Mouse (Mus musculus) embryonic facial prominence, embryonic 12.5 days (tissue): ENCODE results near the gene Zfp280d. TPM values are rescaled to one million over a fixed set of nuclear protein-coding genes. Genes with fewer than 3 reads are reported as not detected.

ENCODE experiments used
- ATAC-seq: fragments of 200-750 bp; cut with Nextera tagmentation; 2 replicates; pipeline ENCODE4 v1.8.0; 2017; ENCODE audit not compliant: insufficient number of reproducible peaks, insufficient read depth, low FRiP score, low TSS enrichment
- H3K27ac ChIP-seq: fragments of 300-500 bp; sonication (generic); 2 replicates; pipeline ENCODE4 v1.5.1; 2016; ENCODE audit warnings: mild to moderate bottlenecking
- H3K27me3 ChIP-seq: fragments of 300-500 bp; sonication (generic); 2 replicates; pipeline ENCODE4 v1.6.1; 2016; ENCODE audit warnings: mild to moderate bottlenecking, moderate library complexity
- H3K36me3 ChIP-seq: fragments of 300-500 bp; sonication (generic); 2 replicates; pipeline ENCODE4 v1.6.1; 2016; ENCODE audit warnings: mild to moderate bottlenecking
- H3K4me1 ChIP-seq: fragments of 300-500 bp; sonication (generic); 2 replicates; pipeline ENCODE4 v1.6.1; 2016
- H3K4me2 ChIP-seq: fragments of 300-500 bp; sonication (generic); replicated peaks from 2 replicates; pipeline ENCODE4 v1.6.1; 2016; ENCODE audit warnings: mild to moderate bottlenecking, moderate library complexity
- H3K4me3 ChIP-seq: fragments of 300-500 bp; sonication (generic); 2 replicates; pipeline ENCODE4 v1.5.1; 2016; ENCODE audit warnings: mild to moderate bottlenecking
- H3K9ac ChIP-seq: fragments of 300-500 bp; sonication (generic); 2 replicates; pipeline ENCODE4 v1.6.1; 2016; ENCODE audit warnings: mild to moderate bottlenecking, moderate library complexity
- H3K9me3 ChIP-seq: fragments of 300-500 bp; sonication (generic); 2 replicates; pipeline ENCODE4 v1.6.1; 2016; ENCODE audit warnings: mild to moderate bottlenecking, moderate library complexity
- WGBS: fragments of 180-500 bp; shearing (Covaris S2); methylation state at CpG from one replicate; pipeline ENCODE4 v1.1.7; 2016; 5-methylcytosine and 5-hydroxymethylcytosine counted together
- polyA plus RNA-seq: library from polyadenylated mRNA; unstranded; fragments of >200 nt; fragmentation: Nextera tagmentation; extraction: Ambion mirVana; gene quantifications from 2 replicates; pipeline ENCODE4 v1.2.1, GENCODE M21; 2016

Gene Zfp280d
- polyA plus RNA-seq, 1 experiment from 2014 or later: 56.4 TPM

DNA sequence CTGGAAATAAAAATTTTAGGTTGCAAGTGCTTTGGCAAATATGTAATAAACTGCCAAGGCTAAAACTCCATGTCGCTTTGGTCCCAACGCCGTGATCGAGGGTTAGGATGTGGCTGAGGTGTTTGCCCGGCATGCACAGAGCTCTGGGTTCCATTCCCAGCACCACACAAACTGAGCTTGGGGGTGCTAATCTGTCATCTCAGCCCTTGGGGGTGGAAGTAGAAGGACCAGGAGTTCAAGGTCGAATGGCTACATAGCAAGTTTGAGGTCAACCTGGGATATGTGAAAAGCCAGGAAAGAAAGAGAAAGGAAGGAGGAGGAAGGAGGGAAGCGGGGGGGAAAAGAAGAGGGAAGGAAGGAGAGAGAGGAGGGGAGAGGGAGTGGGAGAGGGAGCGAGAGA lies 129.8 kb downstream of the Zfp280d start:
- Histone ChIP-seq H3K9ac (no peak overlapping the region), H3K4me2 (no peak overlapping the region), H3K27me3 (no peaks in the 10 kb centered on the region), H3K36me3 (no peaks in the 10 kb centered on the region), H3K9me3 (no peaks in the 10 kb centered on the region), H3K4me1 (no peaks in the 10 kb centered on the region), H3K4me3 (no peak overlapping the region), H3K27ac (0 out of 2 replicates have a peak overlapping the region, but pooled peaks have one; percentile 6)
- no peak for ATAC-seq
- 90% methylated on average over 8 of the region's 8 CpGs for WGBS

DNA sequence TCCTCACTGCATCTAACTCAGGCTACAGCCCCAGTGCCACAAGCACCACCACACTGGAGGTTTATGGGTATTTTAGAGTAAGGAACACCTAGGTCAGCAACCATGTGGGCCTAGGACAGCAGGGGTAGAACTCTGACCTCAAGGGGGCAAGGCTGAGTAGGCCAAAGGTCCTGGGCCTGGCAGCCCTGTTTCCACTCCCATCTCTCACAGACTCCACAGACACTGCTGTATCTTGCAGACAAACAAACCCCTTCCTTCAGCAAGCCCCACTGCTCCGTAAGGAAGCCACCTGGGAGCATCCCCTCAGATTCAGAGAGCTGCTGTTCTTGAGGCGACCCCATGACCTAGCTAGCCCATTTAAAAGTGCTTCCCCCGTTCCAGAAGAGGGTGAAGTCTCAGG lies 130.3 kb downstream of the Zfp280d start:
- H3K36me3 ChIP-seq: no peaks in the 10 kb centered on the region
- H3K27ac ChIP-seq: 0 out of 2 replicates have a peak overlapping the region, but pooled peaks have one; percentile 6
- WGBS: 63% methylated on average over 3 of the region's 3 CpGs
- H3K9ac ChIP-seq: no peak overlapping the region
- no peak overlapping the region for H3K4me2 ChIP-seq
- H3K4me3 ChIP-seq: no peak overlapping the region
- no peaks in the 10 kb centered on the region for H3K4me1 ChIP-seq
- no peaks in the 10 kb centered on the region for H3K9me3 ChIP-seq
- H3K27me3 ChIP-seq: no peaks in the 10 kb centered on the region
- ATAC-seq: no peak

- H3K27ac ChIP-seq: no peak overlapping the region
- no peaks in the 10 kb centered on the region for H3K4me1 ChIP-seq
- H3K9ac ChIP-seq: no peak overlapping the region
- H3K4me3 ChIP-seq: no peak overlapping the region
- 90% methylated on average over 9 of the region's 9 CpGs for WGBS
- no peak overlapping the region for H3K4me2 ChIP-seq
- H3K36me3 ChIP-seq: no peaks in the 10 kb centered on the region
- no peaks in the 10 kb centered on the region for H3K27me3 ChIP-seq
- no peaks in the 10 kb centered on the region for H3K9me3 ChIP-seq
- ATAC-seq: no peak
Measured at GRCm38 (mm10) chr9:72405882-72406638, 131.4 kb downstream of the Zfp280d start.

GRCm38 (mm10) chr9:72408131-72408586 lies 133.5 kb downstream of the Zfp280d start:
- no peak overlapping the region for H3K27ac ChIP-seq
- no peaks in the 10 kb centered on the region for H3K9me3 ChIP-seq
- ATAC-seq: peak; percentile 67; the same call in 1 of the 2 replicates
- peak overlapping the region; percentile 31; the same call in 1 of the 2 replicates for H3K9ac ChIP-seq
- WGBS: 11% methylated on average over 12 of the region's 12 CpGs
- H3K36me3 ChIP-seq: no peaks in the 10 kb centered on the region
- H3K27me3 ChIP-seq: no peaks in the 10 kb centered on the region
- no peaks in the 10 kb centered on the region for H3K4me1 ChIP-seq
- H3K4me2 ChIP-seq: peak overlapping the region; percentile 39
- H3K4me3 ChIP-seq: peak overlapping the region; percentile 27

GRCm38 (mm10) chr9:72409381-72410225 lies 134.9 kb downstream of the Zfp280d start:
- H3K27ac ChIP-seq: no peak overlapping the region
- H3K9me3 ChIP-seq: no peaks in the 10 kb centered on the region
- no peak overlapping the region for H3K4me2 ChIP-seq
- no peaks in the 10 kb centered on the region for H3K4me1 ChIP-seq
- H3K27me3 ChIP-seq: no peaks in the 10 kb centered on the region
- H3K36me3 ChIP-seq: no peaks in the 10 kb centered on the region
- no peak overlapping the region for H3K9ac ChIP-seq
- WGBS: 47% methylated on average over 15 of the region's 15 CpGs
- H3K4me3 ChIP-seq: no peak overlapping the region
- no peak for ATAC-seq

GRCm38 (mm10) chr9:72411746-72412145 lies 137.1 kb downstream of the Zfp280d start:
- Histone ChIP-seq H3K27me3 (no peaks in the 10 kb centered on the region), H3K9me3 (no peaks in the 10 kb centered on the region), H3K36me3 (no peaks in the 10 kb centered on the region), H3K4me1 (no peaks in the 10 kb centered on the region), H3K4me3 (no peak overlapping the region), H3K27ac (no peak overlapping the region), H3K9ac (no peak overlapping the region), H3K4me2 (no peak overlapping the region)
- 95% methylated on average over 2 of the region's 2 CpGs for WGBS
- ATAC-seq: no peak

Other genes starting within 250 kb of the Zfp280d start
- 148 and 162 TPM in 2 replicates for gene Tcf12, start 163.0 kb upstream of the Zfp280d start, polyA plus RNA-seq
- 33.4 and 33.6 TPM in 2 replicates for gene Mns1, start 163.2 kb downstream of the Zfp280d start, polyA plus RNA-seq
- gene Tex9, start 217.4 kb downstream of the Zfp280d start, polyA plus RNA-seq: 48.1 and 52.9 TPM in 2 replicates